Mouse (Mus musculus) megakaryocyte, embryonic 14.5 days (primary cell): Measurements from ENCODE around the gene Top3a.

Source experiments
- FLI1 ChIP-seq: IDR thresholded peaks from 2 replicates; pipeline ENCODE4 v1.6.1; 2012; ENCODE audit warnings: low read length, inconsistent platforms, mixed read lengths
- GATA1 ChIP-seq: IDR thresholded peaks from 3 replicates; pipeline ENCODE4 v1.6.1; 2012; ENCODE audit warnings: mixed read lengths, low read length, inconsistent platforms, borderline replicate concordance

GRCm38 (mm10) chr11:60709481-60710465, 67.4 kb downstream of the Top3a start:
- no peak for TF ChIP-seq GATA1
- TF ChIP-seq FLI1: no peak
